Mouse (Mus musculus): ENCODE measurements at regions not wholly inside any gene's neighbourhood (a gene's known extent, or its start where the extent isn't known, plus 50 kb on each side); places are given as distances from the start of the nearest gene placed in this dataset.

GRCm38 (mm10) chr16:66579551-66579950 lies 764.5 kb downstream of the Vgll3 start:
- no peaks in the 10 kb centered on the region for H3K4me1 ChIP-seq (replicated peaks)
- no peak for ATAC-seq (ENCODE audit: low read depth)
- no peaks in the 10 kb centered on the region for H3K27me3 ChIP-seq
- no peak overlapping the region for H3K27ac ChIP-seq (replicated peaks)
- WGBS: 20% methylated on average over 1 of the region's 1 CpGs
- H3K4me2 ChIP-seq: no peak overlapping the region
- no peaks in the 10 kb centered on the region for H3K36me3 ChIP-seq
- H3K9ac ChIP-seq: no peak overlapping the region
- no peaks in the 10 kb centered on the region for H3K9me3 ChIP-seq
- no peak overlapping the region for H3K4me3 ChIP-seq

GRCm38 (mm10) chr16:66585698-66586284 lies 770.7 kb downstream of the Vgll3 start:
- no peaks in the 10 kb centered on the region for H3K27me3 ChIP-seq
- H3K4me2 ChIP-seq: peak overlapping the region; percentile 46
- H3K4me3 ChIP-seq: peak overlapping the region; percentile 19; the same call in 1 of the 2 replicates
- WGBS: 6% methylated on average over 12 of the region's 12 CpGs
- H3K36me3 ChIP-seq: no peaks in the 10 kb centered on the region
- H3K9ac ChIP-seq: no peak overlapping the region
- H3K27ac ChIP-seq (replicated peaks): no peak overlapping the region
- peaks cover 10% of the 10 kb centered on the region for H3K4me1 ChIP-seq (replicated peaks)
- peak; percentile 61 for ATAC-seq (ENCODE audit: low read depth)
- no peaks in the 10 kb centered on the region for H3K9me3 ChIP-seq

GRCm38 (mm10) chr16:66602211-66602610 lies 787.2 kb downstream of the Vgll3 start:
- Histone ChIP-seq H3K27ac (replicated peaks) (no peak overlapping the region), H3K4me2 (no peak overlapping the region), H3K4me1 (replicated peaks) (peaks cover 5% of the 10 kb centered on the region; the same call in 1 of the 2 replicates), H3K4me3 (no peak overlapping the region), H3K27me3 (no peaks in the 10 kb centered on the region), H3K9ac (no peak overlapping the region), H3K36me3 (no peaks in the 10 kb centered on the region), H3K9me3 (no peaks in the 10 kb centered on the region)
- no peak for ATAC-seq (ENCODE audit: low read depth)
- WGBS: 61% methylated on average over 2 of the region's 2 CpGs

- Histone ChIP-seq H3K4me3 (no peak overlapping the region), H3K4me2 (no peak overlapping the region)
- 43% methylated on average over 3 of the region's 3 CpGs for WGBS
Measured at GRCm38 (mm10) chr16:66602686-66603085, 787.6 kb downstream of the Vgll3 start.

GRCm38 (mm10) chr16:66603825-66604224 lies 788.8 kb downstream of the Vgll3 start:
- WGBS: 20% methylated on average over 6 of the region's 6 CpGs
- H3K9me3 ChIP-seq: no peaks in the 10 kb centered on the region
- H3K4me1 ChIP-seq (replicated peaks): peaks cover 5% of the 10 kb centered on the region; the same call in 1 of the 2 replicates
- peak; percentile 79 for ATAC-seq (ENCODE audit: low read depth)
- H3K27me3 ChIP-seq: no peaks in the 10 kb centered on the region
- H3K4me3 ChIP-seq: no peak overlapping the region
- no peak overlapping the region for H3K4me2 ChIP-seq
- no peak overlapping the region for H3K9ac ChIP-seq
- no peak overlapping the region for H3K27ac ChIP-seq (replicated peaks)
- no peaks in the 10 kb centered on the region for H3K36me3 ChIP-seq

More at GRCm38 (mm10) chr16:66602686-66603085, 787.6 kb downstream of the Vgll3 start:
- no peak overlapping the region for H3K9ac ChIP-seq
- ATAC-seq (ENCODE audit: low read depth): no peak
- no peaks in the 10 kb centered on the region for H3K9me3 ChIP-seq
- H3K27me3 ChIP-seq: no peaks in the 10 kb centered on the region
- no peak overlapping the region for H3K27ac ChIP-seq (replicated peaks)
- no peaks in the 10 kb centered on the region for H3K36me3 ChIP-seq
- H3K4me1 ChIP-seq (replicated peaks): peaks cover 5% of the 10 kb centered on the region; the same call in 1 of the 2 replicates

Measured in neural tube, embryonic 13.5 days (tissue).